Mouse (Mus musculus) intestine, embryonic 14.5 days (tissue): Measurements from ENCODE around the gene Csrnp3. TPM values are rescaled to one million over a fixed set of nuclear protein-coding genes. Genes with fewer than 3 reads are reported as not detected.

ENCODE experiments used
- ATAC-seq: fragments of 200-750 bp; cut with Nextera tagmentation; replicated peaks from 2 replicates; pipeline ENCODE4 v1.8.0; 2017; ENCODE audit warnings: low read depth, moderate number of reproducible peaks, moderate TSS enrichment, moderate library complexity; ENCODE audit not compliant: low FRiP score, low TSS enrichment
- DNase-seq: peaks from one replicate; pipeline ENCODE4 v3.0.0-alpha.2; 2018; ENCODE audit warnings: low spot score
- H3K27ac ChIP-seq: fragments of 300-500 bp; sonication (generic); 2 replicates; pipeline ENCODE4 v1.5.1; 2014; ENCODE audit warnings: low read depth, mild to moderate bottlenecking, control low read depth
- H3K27me3 ChIP-seq: fragments of 300-500 bp; sonication (generic); replicated peaks from 2 replicates; pipeline ENCODE4 v1.6.1; 2014; ENCODE audit warnings: low read length, control low read depth; ENCODE audit not compliant: control insufficient read depth, insufficient read depth
- H3K36me3 ChIP-seq: fragments of 300-500 bp; sonication (generic); 2 replicates; pipeline ENCODE4 v1.6.1; 2014; ENCODE audit warnings: low read length, control low read depth; ENCODE audit not compliant: control insufficient read depth, insufficient read depth
- H3K4me1 ChIP-seq: fragments of 300-500 bp; sonication (generic); replicated peaks from 2 replicates; pipeline ENCODE4 v1.6.1; 2014; ENCODE audit warnings: low read length, control low read depth, mixed read lengths; ENCODE audit not compliant: control insufficient read depth, insufficient read depth
- H3K4me2 ChIP-seq: fragments of 300-500 bp; sonication (generic); 2 replicates; pipeline ENCODE4 v1.6.1; 2014; ENCODE audit warnings: low read length
- H3K4me3 ChIP-seq: fragments of 300-500 bp; sonication (generic); 2 replicates; pipeline ENCODE4 v1.5.1; 2014; ENCODE audit warnings: low read depth, low read length, control low read depth, mixed read lengths
- H3K9ac ChIP-seq: fragments of 300-500 bp; sonication (generic); 2 replicates; pipeline ENCODE4 v1.6.1; 2014; ENCODE audit warnings: mild to moderate bottlenecking, low read length
- H3K9me3 ChIP-seq: fragments of 300-500 bp; sonication (generic); 2 replicates; pipeline ENCODE4 v1.6.1; 2016; ENCODE audit warnings: low read length, control low read depth; ENCODE audit not compliant: control insufficient read depth
- WGBS: fragments of 180-500 bp; shearing (Covaris S2); extraction: QIAGEN DNeasy Blood & Tissue Kit; methylation state at CpG from one replicate; pipeline ENCODE4 v1.1.7; 2014; 5-methylcytosine and 5-hydroxymethylcytosine counted together
- polyA plus RNA-seq: library from polyadenylated mRNA; unstranded; fragments of >200 nt; fragmentation: Nextera tagmentation; extraction: Ambion mirVana; gene quantifications from 2 replicates; pipeline ENCODE4 v1.2.1, GENCODE M21; 2014

Csrnp3 gene
- polyA plus RNA-seq, 1 experiment from 2014 or later: 2.8 TPM

DNA sequence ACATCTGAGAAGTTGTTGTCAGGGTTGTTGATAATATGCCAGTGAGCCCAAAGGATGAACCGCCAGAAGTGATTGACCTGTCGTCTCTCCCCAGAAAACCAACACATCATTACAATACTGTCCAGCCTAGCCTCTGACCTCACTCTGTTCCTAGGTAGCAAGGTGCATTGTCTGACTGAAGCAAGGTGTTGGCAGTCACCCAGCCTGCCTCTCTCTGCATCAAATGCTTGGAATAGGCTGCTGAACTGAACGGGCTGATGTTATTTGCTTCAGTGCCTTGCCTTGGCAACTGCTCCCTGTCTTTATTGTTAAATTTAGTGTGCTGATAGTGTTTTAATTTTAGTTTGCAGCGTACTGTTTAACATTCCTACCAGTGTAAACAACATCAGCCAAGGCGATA is 51.0 kb downstream of the Csrnp3 start:
- DNase-seq (no peak), ATAC-seq (no peak)
- Histone ChIP-seq H3K9me3 (no peaks in the 10 kb centered on the region), H3K36me3 (no peaks in the 10 kb centered on the region), H3K9ac (no peak overlapping the region), H3K4me1 (no peaks in the 10 kb centered on the region; the same call in 1 of the 2 replicates), H3K27ac (no peak overlapping the region), H3K27me3 (no peaks in the 10 kb centered on the region), H3K4me3 (no peak overlapping the region), H3K4me2 (peak overlapping the region; percentile 22; the same call in 1 of the 2 replicates)
- 20% methylated on average over 5 of the region's 5 CpGs for WGBS

- H3K4me2 ChIP-seq: peak overlapping the region; percentile 22; the same call in 1 of the 2 replicates
These were observed 51.5 kb downstream of the Csrnp3 start for GRCm38 (mm10) chr2:65897084-65897483.

DNA sequence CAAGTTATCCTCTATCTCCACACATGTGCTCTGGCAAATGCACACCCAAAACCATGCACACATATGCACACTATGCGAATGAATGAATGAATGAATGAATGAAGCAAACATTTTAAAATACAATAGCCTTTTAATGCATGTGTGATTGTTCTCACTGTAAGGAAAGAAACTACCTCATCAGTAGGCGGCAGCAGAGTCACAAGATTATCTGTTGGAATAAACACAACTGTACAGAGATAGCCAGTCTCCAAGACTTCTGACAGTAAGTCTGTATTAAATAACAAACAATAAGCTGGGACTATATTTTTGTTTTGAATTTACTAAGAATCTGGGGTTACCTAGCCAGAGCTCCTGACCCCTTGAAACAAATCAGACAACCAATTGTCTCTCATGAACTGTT is 53.9 kb downstream of the Csrnp3 start:
- no peaks in the 10 kb centered on the region for H3K9me3 ChIP-seq
- WGBS: 88% methylated on average over 2 of the region's 2 CpGs
- no peak overlapping the region for H3K4me3 ChIP-seq
- no peak overlapping the region for H3K4me2 ChIP-seq
- H3K27me3 ChIP-seq: no peaks in the 10 kb centered on the region
- no peaks in the 10 kb centered on the region for H3K4me1 ChIP-seq
- ATAC-seq: no peak
- no peaks in the 10 kb centered on the region for H3K36me3 ChIP-seq
- DNase-seq: no peak
- no peak overlapping the region for H3K9ac ChIP-seq
- no peak overlapping the region for H3K27ac ChIP-seq

More at GRCm38 (mm10) chr2:65897084-65897483, 51.5 kb downstream of the Csrnp3 start:
- 42% methylated on average over 4 of the region's 4 CpGs for WGBS
- Histone ChIP-seq H3K27ac (no peak overlapping the region), H3K4me1 (no peaks in the 10 kb centered on the region), H3K9me3 (no peaks in the 10 kb centered on the region), H3K9ac (no peak overlapping the region), H3K4me3 (no peak overlapping the region), H3K36me3 (no peaks in the 10 kb centered on the region), H3K27me3 (no peaks in the 10 kb centered on the region)
- ATAC-seq: no peak
- DNase-seq: no peak

DNA sequence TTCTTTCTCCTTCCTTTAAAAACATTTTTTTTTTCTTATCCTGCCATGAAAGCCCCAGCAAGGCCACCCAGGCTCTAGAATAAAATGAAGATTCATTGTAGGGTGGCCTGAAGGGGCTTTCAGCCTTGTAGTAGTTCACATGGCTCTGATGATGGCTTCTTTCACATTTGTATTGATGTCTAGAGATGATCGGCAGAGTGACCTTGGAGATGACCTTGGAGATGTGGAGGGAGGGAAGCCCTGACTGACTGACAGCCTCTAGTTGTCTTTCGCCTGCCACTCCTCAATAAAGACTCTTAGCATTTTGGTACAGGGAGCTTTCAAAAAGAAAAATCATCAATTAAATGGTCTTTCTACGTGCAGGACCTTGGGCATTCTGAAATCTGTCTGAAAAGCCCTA is 63.0 kb downstream of the Csrnp3 start:
- Histone ChIP-seq H3K4me2 (no peak overlapping the region), H3K9me3 (no peaks in the 10 kb centered on the region), H3K4me3 (no peak overlapping the region), H3K27me3 (no peaks in the 10 kb centered on the region), H3K9ac (no peak overlapping the region), H3K27ac (no peak overlapping the region), H3K4me1 (no peaks in the 10 kb centered on the region), H3K36me3 (no peaks in the 10 kb centered on the region)
- ATAC-seq: no peak
- WGBS: 75% methylated on average over 3 of the region's 3 CpGs
- DNase-seq: no peak

GRCm38 (mm10) chr2:65909724-65910521 is 64.4 kb downstream of the Csrnp3 start:
- Histone ChIP-seq H3K27ac (no peak overlapping the region), H3K9me3 (no peaks in the 10 kb centered on the region), H3K4me3 (no peak overlapping the region), H3K4me2 (no peak overlapping the region), H3K4me1 (no peaks in the 10 kb centered on the region), H3K27me3 (no peaks in the 10 kb centered on the region), H3K36me3 (no peaks in the 10 kb centered on the region), H3K9ac (no peak overlapping the region)
- 32% methylated on average over 13 of the region's 13 CpGs for WGBS
- DNase-seq: no peak
- ATAC-seq: no peak

GRCm38 (mm10) chr2:65915994-65916393 is 70.4 kb downstream of the Csrnp3 start:
- no peaks in the 10 kb centered on the region for H3K27me3 ChIP-seq
- ATAC-seq (no peak), DNase-seq (no peak)
- no peak overlapping the region for H3K4me2 ChIP-seq
- no peak overlapping the region for H3K9ac ChIP-seq
- H3K9me3 ChIP-seq: no peaks in the 10 kb centered on the region
- 21% methylated on average over 7 of the region's 7 CpGs for WGBS
- H3K4me3 ChIP-seq: no peak overlapping the region
- H3K36me3 ChIP-seq: no peaks in the 10 kb centered on the region
- H3K27ac ChIP-seq: no peak overlapping the region
- no peaks in the 10 kb centered on the region for H3K4me1 ChIP-seq

DNA sequence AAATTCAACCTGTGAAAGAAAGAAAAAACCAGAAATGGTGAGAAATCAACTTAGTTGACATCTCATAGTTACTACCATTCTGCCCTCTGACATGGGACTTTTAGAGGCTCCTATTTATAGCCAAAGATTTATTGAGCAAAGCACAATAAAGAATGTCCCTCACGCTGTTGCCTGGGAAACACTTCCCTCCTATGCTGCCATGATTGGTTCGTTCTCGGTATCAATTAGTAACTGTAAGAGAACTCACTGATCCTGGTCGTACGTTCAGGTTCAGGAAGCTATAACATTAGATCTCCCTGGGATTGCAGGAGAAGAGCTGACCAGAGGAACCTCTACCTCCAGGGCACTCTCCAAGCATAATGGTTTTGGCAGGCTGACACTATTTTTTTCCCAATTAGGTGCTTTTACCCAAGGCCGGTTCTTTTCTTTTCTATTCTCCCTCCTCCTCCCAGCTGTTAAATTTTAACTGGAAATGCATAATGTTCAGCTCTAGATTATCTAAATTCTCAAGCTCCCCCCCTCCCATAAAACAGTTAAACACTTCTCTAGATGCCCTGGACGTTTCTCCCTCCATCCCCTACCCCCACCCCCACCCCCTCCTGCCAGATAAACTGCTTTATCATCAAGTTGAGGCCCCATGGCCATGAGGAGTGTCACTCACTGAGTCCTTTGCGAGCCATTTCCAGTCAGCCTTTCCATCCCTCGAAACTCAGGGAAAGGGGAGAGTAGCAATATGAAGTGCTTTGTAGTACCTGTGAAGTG is 75.3 kb downstream of the Csrnp3 start:
- 32% methylated on average over 9 of the region's 9 CpGs for WGBS
- H3K4me3 ChIP-seq: no peak overlapping the region
- no peaks in the 10 kb centered on the region for H3K27me3 ChIP-seq
- H3K36me3 ChIP-seq: no peaks in the 10 kb centered on the region
- no peaks in the 10 kb centered on the region for H3K9me3 ChIP-seq
- no peaks in the 10 kb centered on the region for H3K4me1 ChIP-seq
- ATAC-seq (no peak; the same call in 1 of the 2 replicates), DNase-seq (no peak)
- peak overlapping the region; percentile 12 for H3K4me2 ChIP-seq
- no peak overlapping the region for H3K27ac ChIP-seq
- H3K9ac ChIP-seq: no peak overlapping the region

DNA sequence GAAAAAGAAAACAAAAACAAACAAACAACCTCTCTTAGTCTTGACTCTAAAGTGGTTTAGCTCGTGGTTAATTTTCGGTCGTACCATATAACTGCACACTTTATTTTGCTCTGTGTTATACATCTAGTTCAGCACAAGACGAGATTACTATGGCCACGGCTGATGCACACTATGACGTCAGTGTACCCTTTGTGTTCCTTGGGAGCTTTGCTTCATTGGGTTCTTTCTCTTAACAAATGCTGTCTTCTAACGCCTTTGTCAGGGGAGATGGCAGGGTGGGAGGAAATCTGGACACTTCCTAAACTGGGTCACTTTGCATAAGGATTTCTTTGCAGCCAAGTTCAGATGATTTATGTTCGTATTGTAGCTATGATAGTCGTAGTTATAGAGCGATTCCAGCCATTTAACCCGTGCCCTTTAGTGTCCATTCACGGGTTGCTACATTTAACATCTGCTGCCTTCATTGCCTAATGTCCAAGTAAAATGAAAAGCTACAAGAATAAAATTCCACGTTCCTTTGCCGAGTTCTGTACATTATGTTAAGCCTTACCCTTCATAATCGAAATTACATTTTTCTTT is 79.9 kb downstream of the Csrnp3 start:
- Histone ChIP-seq H3K4me2 (no peak overlapping the region), H3K27ac (no peak overlapping the region), H3K9ac (no peak overlapping the region), H3K27me3 (no peaks in the 10 kb centered on the region), H3K4me3 (no peak overlapping the region), H3K4me1 (no peaks in the 10 kb centered on the region), H3K9me3 (no peaks in the 10 kb centered on the region), H3K36me3 (no peaks in the 10 kb centered on the region)
- DNase-seq (no peak), ATAC-seq (no peak)
- WGBS: 81% methylated on average over 15 of the region's 15 CpGs
